Mouse (Mus musculus) liver, adult 2 months (tissue): ENCODE measurements around the gene Zdhhc9.

Experiments used
- CTCF ChIP-seq: fragments of 200-500 bp; IDR thresholded peaks from 2 replicates; pipeline ENCODE4 v1.5.1; 2011; ENCODE audit warnings: low read depth, low read length, control low read depth
- POLR2A ChIP-seq: fragments of 200-500 bp; IDR thresholded peaks from 2 replicates; pipeline ENCODE4 v1.6.1; 2011; ENCODE audit warnings: low read length, control low read depth; ENCODE audit not compliant: insufficient read depth; ENCODE audit errors: extremely low read depth

DNA sequence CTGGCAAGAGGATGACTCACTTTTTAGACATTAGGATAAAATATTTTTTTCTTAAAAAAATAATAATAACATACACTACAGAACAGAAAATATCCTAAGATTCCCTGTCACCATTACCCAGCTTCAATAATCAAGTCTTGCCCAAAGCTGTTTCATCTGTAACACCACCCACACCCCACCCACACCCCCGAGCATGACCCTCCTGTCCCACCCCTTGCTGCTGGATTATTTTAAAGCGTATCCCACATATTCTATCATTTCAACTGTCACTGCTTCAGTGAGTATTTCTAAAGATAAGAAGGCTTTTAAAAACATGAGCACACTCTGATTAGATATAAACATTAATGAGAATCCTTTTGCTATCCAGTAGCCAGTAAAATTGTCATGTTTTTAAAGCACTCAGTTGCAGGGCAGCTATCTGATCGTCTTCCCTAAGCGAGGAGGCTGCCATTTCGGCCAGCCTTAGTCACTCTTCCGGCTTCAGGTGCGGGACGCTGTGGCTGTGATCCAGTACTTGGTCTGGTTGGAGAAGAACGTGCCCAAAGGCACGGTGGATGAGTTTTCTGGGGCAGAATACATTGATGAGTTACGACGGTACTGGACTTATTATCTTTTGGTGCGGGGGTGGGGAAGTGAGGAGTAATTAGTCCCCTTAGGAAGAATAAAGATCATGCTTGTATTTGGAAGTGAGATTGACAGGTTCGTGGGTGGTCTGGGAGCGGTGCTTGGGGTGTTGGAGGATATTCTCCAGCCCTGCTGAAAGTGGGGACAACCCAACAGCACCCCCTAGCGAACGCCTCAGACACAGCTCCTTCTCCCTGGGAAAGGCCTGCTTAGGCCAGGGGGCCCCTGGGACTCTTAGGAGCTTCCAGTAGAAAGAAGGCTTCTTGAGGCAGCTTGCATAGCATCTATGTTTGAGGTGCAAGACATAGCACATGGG lies 84.3 kb downstream of the Zdhhc9 start:
- TF ChIP-seq POLR2A, result no peak
- peak; percentile 77 for TF ChIP-seq CTCF
